Mouse (Mus musculus) T-helper 1 cell (primary cell): Measurements from ENCODE around the gene Rnf144b.

Experiments
- in situ Hi-C: fragments of 300-600 bp; cut with MboI, MseI; formaldehyde crosslinking; loops from one replicate; pipeline ENCODE4 v1.15.1; 2025; ENCODE audit warnings: high pct_unique_total_duplicates

Gene Rnf144b

DNA sequence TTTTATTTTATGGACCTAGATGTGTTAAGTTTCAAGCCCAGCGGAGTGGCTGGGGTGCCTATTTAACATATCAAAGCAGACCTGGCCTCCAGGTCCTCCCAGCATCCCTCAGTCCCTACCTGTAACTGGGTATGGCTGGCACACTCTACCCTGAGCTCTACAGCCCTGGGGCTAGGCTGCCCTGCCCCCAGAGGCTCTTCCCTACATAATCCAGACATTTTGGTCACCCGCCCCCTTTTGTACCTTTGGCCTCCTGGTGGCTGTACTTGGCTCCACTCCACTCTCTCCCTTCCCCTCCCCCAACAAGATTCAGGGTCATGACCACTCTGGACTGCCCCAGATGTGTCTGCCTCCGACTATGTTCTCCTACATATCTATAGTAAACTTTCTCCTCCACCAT lies 2.0 kb downstream of the Rnf144b start:
- in situ Hi-C loops: no loop called here

DNA sequence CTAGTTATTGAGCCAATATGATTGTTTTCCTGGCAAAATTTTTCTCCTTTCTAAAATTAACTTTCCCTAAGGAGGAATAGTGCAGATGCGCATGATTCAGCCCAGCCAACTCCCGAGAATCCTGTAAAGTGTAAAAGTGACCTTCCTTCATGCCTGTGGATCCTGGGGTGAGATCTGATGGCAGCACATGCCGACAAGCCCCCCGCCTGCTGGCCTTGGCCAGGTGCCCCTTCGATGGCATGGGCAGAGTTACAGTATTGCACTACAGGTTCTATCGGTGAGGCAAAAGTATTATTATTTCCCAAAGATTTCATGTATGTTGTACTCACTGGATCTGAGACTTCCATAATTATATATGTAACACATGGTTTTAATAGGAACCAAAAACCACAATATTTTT lies 2.5 kb downstream of the Rnf144b start:
- in situ Hi-C loops: no loop called here

- in situ Hi-C loops: no loop called here
Observed at GRCm38 (mm10) chr13:47125595-47125994, 3.1 kb downstream of the Rnf144b start.

DNA sequence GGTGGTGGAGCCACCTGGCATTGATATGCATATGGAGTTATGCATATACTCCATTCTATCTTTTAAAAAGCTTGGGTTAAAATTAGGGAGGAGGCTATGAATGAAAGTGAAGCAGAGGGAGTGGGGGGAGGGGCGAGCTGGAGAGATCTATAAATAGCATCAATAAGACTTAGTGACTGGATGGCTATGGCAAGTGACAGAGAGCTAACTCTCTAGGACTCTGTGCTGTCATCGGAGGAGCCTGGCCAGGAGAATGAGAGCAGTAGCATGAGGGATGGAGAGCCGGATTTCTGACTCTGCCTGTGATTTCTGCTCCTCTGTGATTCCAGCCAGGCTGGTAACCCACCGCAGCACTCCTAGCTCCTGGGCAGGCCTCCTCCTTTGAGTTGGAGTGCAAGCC lies 6.6 kb downstream of the Rnf144b start:
- in situ Hi-C loops: no loop called here

DNA sequence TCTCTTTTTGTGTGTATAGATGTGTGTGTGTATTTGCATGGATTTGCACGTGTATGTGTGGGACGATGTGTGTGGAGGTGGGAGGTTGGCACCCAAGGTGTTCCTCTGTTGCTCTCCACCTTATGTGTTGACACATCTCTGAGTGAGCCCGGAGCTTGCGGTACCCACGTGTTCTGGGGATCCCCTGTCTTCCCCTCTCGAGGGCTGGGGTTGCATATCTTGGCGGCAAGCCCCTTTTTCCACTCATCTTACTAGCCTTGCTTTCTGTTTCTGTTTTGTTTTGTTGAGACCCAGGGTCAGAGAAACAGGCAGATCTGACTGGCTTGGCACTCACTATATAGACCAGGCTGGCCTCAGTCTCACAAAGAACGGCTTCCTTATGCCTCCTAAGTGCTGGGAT lies 10.6 kb downstream of the Rnf144b start:
- in situ Hi-C loops: no loop called here

- in situ Hi-C loops: no loop called here
Observed at GRCm38 (mm10) chr13:47134836-47135235, 12.4 kb downstream of the Rnf144b start.

DNA sequence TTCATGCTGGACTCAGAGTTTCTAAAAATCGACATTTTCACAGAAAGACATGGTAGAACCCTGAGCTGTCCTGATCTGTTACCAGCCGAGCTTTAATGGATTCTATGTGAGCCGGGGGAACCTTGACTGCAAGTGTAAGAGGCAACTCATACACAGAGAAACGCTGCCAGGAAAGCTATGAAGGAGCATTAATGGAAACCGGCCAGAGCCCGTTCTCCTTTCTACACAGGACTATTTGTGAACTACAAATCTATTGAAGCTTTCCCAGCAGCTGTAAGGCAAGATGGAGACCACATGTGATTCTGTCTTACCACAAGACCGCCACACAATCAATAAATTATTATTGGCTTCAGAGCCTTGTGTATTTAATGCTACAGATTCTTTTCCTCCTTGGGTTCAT lies 13.3 kb downstream of the Rnf144b start:
- in situ Hi-C loops: no loop called here

DNA sequence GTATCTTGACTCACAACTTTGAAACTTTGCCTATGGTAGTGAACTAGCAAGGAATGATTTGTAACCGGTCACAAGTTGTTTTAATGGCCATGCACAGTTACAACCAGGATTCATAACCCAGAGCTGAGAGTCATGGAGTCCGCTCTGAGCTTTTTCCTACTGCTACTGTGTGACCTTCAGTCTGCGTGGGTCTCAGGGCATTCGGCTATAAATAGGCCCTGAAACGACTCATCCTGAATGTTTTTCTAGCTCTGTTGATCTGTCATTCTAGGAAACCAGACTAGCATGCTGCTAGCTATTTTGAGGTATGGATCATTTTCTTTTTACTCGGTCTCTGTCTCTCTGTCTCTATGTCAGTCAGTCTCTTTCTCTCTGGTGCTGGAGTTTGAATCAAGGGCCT lies 20.3 kb downstream of the Rnf144b start:
- in situ Hi-C loops: no loop called here

DNA sequence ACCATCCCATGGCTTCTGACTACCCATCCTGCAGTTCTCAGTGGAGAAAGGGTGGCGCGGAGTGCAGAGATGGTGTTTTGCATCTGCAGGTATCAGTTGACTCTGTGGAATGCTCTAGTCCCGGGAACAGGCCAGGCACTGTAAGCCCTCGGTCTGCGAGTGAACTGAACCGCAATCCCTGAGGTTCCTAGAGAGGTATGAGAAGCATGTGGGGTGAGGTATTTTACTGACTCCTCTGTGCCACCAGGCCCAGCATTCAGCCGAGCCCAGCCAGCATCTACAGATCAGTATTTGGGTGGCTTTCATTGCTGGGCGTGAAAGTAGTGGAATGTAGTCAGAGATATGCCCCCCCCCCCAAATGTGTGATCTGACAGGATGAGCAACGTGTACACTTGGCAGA lies 23.5 kb downstream of the Rnf144b start:
- in situ Hi-C loops: no loop called here

GRCm38 (mm10) chr13:47146388-47146787 lies 23.9 kb downstream of the Rnf144b start:
- in situ Hi-C loops: no loop called here

- in situ Hi-C loops: no loop called here
Observed at GRCm38 (mm10) chr13:47148573-47148972, 26.1 kb downstream of the Rnf144b start.

GRCm38 (mm10) chr13:47149993-47150392 lies 27.5 kb downstream of the Rnf144b start:
- in situ Hi-C loops: loop anchor here (5.0 to 25.0 kb wide), 2 partner anchors 137 to 1312 kb away; no protein-coding TSS in a partner anchor

DNA sequence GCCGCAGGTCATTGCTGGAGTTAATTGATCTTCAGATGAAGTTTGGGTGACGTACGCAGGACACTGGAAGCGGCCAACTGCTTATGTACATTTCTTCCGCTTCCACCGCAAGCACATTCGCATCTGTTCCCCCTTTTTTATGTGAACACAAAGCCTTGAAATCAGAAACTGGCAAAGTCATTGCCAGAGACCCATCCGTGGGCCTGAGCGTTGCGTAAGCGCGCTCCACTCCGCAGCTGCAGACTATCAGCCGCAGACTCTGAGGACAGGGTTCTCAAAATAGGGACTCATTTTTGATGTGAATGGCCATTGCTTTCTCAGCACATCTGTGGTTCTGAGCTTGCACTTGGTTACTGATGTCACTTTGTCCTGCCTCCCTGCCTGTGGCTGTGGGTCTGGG lies 28.6 kb downstream of the Rnf144b start:
- in situ Hi-C loops: loop anchor here (5.0 to 25.0 kb wide), 2 partner anchors 136 to 1311 kb away; no protein-coding TSS in a partner anchor

GRCm38 (mm10) chr13:47152390-47152789 lies 29.9 kb downstream of the Rnf144b start:
- in situ Hi-C loops: loop anchor here (5.0 to 25.0 kb wide), 2 partner anchors 135 to 1310 kb away; no protein-coding TSS in a partner anchor

- in situ Hi-C loops: loop anchor here (5.0 to 25.0 kb wide), 2 partner anchors 134 to 1309 kb away; no protein-coding TSS in a partner anchor
Observed at GRCm38 (mm10) chr13:47153206-47153605, 30.8 kb downstream of the Rnf144b start.

DNA sequence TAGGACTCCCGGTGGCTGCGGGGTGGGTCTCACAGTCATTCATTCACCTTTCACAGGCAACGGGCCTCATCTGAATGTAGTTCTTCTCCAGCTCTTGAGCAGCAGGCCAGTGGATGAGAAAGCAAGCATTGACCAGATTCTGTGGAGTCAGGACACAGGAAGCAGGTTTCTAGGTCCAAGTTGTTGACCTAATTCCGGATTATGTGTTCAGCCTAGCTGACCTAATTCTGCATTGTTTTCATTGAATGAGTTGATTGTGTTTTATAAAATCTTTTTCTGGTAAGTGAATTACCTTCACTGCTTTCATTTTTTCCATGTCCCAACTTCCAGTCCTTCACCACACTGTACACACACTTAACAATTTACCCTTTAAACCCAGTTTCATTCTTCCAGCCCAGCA lies 32.4 kb downstream of the Rnf144b start:
- in situ Hi-C loops: loop anchor here (5.0 to 25.0 kb wide), 2 partner anchors 132 to 1307 kb away; no protein-coding TSS in a partner anchor

DNA sequence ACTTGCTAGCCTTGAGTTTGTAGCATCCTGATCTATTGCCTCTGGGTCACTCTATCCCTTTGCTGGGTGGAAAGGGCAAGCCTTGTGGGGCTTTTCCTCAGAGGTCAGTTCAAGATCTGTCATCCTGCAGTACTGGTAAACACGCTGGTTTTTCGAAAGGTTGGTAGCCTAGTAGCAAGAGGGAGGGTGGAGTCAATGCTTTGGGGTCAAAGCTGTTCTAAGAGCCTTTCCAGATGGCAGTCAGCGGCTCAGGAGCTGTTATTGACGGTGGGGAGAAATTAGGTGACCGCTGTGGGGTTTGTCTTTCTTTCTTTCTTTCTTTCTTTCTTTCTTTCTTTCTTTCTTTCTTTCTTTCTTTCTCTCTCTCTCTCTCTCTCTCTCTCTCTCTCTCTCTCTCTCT lies 34.4 kb downstream of the Rnf144b start:
- in situ Hi-C loops: loop anchor here (25.0 kb wide), 1 partner anchor 1305 kb away; no protein-coding TSS in a partner anchor

DNA sequence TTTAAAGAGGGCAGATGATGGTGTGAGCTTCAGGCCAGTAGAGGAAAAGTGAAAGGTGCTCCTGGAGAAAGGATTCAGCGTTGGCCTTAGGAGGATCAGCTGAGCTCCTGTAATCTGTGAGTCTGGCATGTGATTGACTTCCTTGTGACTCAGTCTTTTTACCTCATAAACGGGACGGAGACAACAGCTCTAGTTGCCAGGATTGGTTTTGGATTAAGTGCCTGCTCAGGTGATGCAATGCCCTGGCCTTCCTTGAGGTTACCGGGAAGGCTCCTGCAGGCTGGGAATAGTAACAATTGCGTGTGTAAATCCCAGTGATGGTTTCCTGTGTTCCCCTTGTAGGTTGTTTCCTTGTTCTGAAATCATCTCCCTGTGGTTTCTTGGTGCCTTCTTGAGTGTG lies 39.5 kb downstream of the Rnf144b start:
- in situ Hi-C loops: loop anchor here (25.0 kb wide), 1 partner anchor 1300 kb away; no protein-coding TSS in a partner anchor

DNA sequence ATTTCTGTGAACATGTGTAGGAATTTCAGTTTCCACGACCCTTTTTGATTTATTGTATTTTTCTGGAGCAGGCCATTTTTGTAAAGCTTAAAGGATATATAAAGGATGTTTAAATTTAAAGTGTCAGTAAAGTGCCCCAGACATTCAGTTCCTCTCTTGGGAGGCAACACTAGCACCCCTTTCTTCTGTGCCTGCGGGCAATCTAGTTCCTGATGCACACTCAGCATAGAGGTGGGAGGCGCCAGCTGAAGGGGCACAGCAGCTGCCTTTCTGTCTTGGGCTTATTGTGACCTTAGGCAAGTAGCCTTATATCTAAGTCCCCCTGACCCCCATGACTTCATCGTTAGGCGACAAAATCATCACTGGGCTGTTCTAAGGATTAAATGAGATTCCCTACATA lies 42.3 kb downstream of the Rnf144b start:
- in situ Hi-C loops: loop anchor here (25.0 kb wide), 1 partner anchor 1298 kb away; no protein-coding TSS in a partner anchor

DNA sequence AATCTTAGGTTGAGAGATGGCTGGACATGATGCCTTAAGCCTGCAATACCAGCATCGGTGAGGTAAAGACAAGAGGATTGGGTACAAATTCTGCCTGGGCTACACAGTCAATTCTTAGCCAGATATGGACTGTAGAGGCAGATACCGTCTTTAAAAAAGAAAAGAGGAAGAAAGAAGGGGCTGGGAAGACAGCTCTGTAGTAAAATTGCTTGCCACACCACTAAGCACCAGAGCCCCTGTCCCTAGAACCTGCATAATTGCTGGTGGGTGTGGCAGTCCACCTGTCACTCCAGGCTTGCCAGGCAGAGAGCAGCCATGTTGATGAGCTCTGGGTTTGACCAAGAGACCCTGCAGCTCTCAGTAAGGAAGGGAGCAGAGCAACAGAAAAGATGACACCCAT lies 42.8 kb downstream of the Rnf144b start:
- in situ Hi-C loops: loop anchor here (25.0 kb wide), 1 partner anchor 1297 kb away; no protein-coding TSS in a partner anchor

GRCm38 (mm10) chr13:47168484-47168883 lies 46.0 kb downstream of the Rnf144b start:
- in situ Hi-C loops: loop anchor here (25.0 kb wide), 1 partner anchor 1294 kb away; no protein-coding TSS in a partner anchor

- in situ Hi-C loops: loop anchor here (25.0 kb wide), 1 partner anchor 1292 kb away; no protein-coding TSS in a partner anchor
Observed at GRCm38 (mm10) chr13:47170026-47170425, 47.6 kb downstream of the Rnf144b start.

- in situ Hi-C loops: loop anchor here (25.0 kb wide), 1 partner anchor 1291 kb away; no protein-coding TSS in a partner anchor
Observed at GRCm38 (mm10) chr13:47170811-47171555, 48.5 kb downstream of the Rnf144b start.
